Mouse (Mus musculus) heart, adult 2 months (tissue): Measurements from ENCODE around the gene Tcl1.
"Not testable (repeated sequence)": the region's sequence is repeated elsewhere in the genome, so short reads cannot be mapped to it uniquely, and the experiment has no call there.

ENCODE experiments used
- CTCF ChIP-seq: fragments of 200-600 bp; IDR thresholded peaks from 2 replicates; pipeline ENCODE4 v1.8.1; 2022; ENCODE audit warnings: antibody characterized with exemption, mild to moderate bottlenecking, moderate library complexity
- EP300 ChIP-seq: fragments of 200-500 bp; IDR thresholded peaks from 2 replicates; pipeline ENCODE4 v1.6.1; 2011; ENCODE audit warnings: low read depth, low read length, control low read depth; ENCODE audit not compliant: insufficient read depth

GRCm38 (mm10) chr12:105174318-105174717, 48.3 kb downstream of the Tcl1 start:
- peak; percentile 54 for TF ChIP-seq CTCF
- TF ChIP-seq EP300, result not testable (repeated sequence)
